Mouse (Mus musculus) c-Kit-positive CD71-positive TER-119-positive erythroid progenitor cells, embryonic 14.5 days (primary cell): ENCODE results near the gene Atg9b.

Experiments used
- DNase-seq: peaks from one replicate; pipeline ENCODE4 v3.0.0-alpha.2; 2013; ENCODE audit warnings: low spot score

The Atg9b gene

GRCm38 (mm10) chr5:24380499-24380898, 11.4 kb downstream of the Atg9b start:
- DNase-seq: no peak

GRCm38 (mm10) chr5:24379501-24379900, 12.4 kb downstream of the Atg9b start:
- no peak for DNase-seq

- no peak for DNase-seq
Observed at GRCm38 (mm10) chr5:24378700-24379099, 13.2 kb downstream of the Atg9b start.

GRCm38 (mm10) chr5:24374666-24375328, 17.1 kb downstream of the Atg9b start:
- no peak for DNase-seq

GRCm38 (mm10) chr5:24374216-24374615, 17.7 kb downstream of the Atg9b start:
- DNase-seq: no peak

GRCm38 (mm10) chr5:24373807-24374206, 18.1 kb downstream of the Atg9b start:
- DNase-seq: no peak

GRCm38 (mm10) chr5:24369767-24370166, 22.2 kb downstream of the Atg9b start:
- DNase-seq: no peak

- no peak for DNase-seq
Observed at GRCm38 (mm10) chr5:24366426-24366825, 25.5 kb downstream of the Atg9b start.

- no peak for DNase-seq
Observed at GRCm38 (mm10) chr5:24365528-24365927, 26.4 kb downstream of the Atg9b start.

- no peak for DNase-seq
Observed at GRCm38 (mm10) chr5:24364963-24365362, 27.0 kb downstream of the Atg9b start.

- no peak for DNase-seq
Observed at GRCm38 (mm10) chr5:24364508-24364907, 27.4 kb downstream of the Atg9b start, which contains the start of gene Nos3. Nos3 (plus strand) TSS chr5:24364810.

- no peak for DNase-seq
Observed at GRCm38 (mm10) chr5:24364061-24364460, 27.9 kb downstream of the Atg9b start.

GRCm38 (mm10) chr5:24363467-24363866, 28.5 kb downstream of the Atg9b start:
- no peak for DNase-seq

- DNase-seq: peak; percentile 55
Observed at GRCm38 (mm10) chr5:24360792-24361454, 31.0 kb downstream of the Atg9b start.

- DNase-seq: peak; percentile 42
Observed at GRCm38 (mm10) chr5:24357461-24357860, 34.5 kb downstream of the Atg9b start.

GRCm38 (mm10) chr5:24356764-24357163, 35.2 kb downstream of the Atg9b start:
- no peak for DNase-seq

GRCm38 (mm10) chr5:24353327-24353726, 38.6 kb downstream of the Atg9b start:
- no peak for DNase-seq

GRCm38 (mm10) chr5:24352251-24352859, 39.6 kb downstream of the Atg9b start:
- no peak for DNase-seq

GRCm38 (mm10) chr5:24351701-24352171, 40.2 kb downstream of the Atg9b start:
- no peak for DNase-seq

GRCm38 (mm10) chr5:24351278-24351677, 40.7 kb downstream of the Atg9b start, which contains the start of gene Kcnh2:
Kcnh2 (minus strand) TSS chr5:24351604.
- no peak for DNase-seq

- no peak for DNase-seq
Observed at GRCm38 (mm10) chr5:24350531-24351250, 41.3 kb downstream of the Atg9b start.

- DNase-seq: no peak
Observed at GRCm38 (mm10) chr5:24350073-24350472, 41.9 kb downstream of the Atg9b start.
